Mouse (Mus musculus) forebrain, embryonic 16.5 days (tissue): ENCODE measurements around the gene Adamtsl5. TPM values are rescaled to one million over a fixed set of nuclear protein-coding genes. Genes with fewer than 3 reads are reported as not detected.
A peak's percentile ranks its signal among the peaks of the same experiment; 100 is the strongest.

Experiments
- ATAC-seq: fragments of 200-750 bp; cut with Nextera tagmentation; 2 replicates; pipeline ENCODE4 v1.8.0; 2017; ENCODE audit warnings: mild to moderate bottlenecking, moderate library complexity
- H3K27ac ChIP-seq: fragments of 300-500 bp; sonication (generic); 2 replicates; pipeline ENCODE4 v1.5.1; 2014; ENCODE audit warnings: low read length, control low read depth
- H3K27me3 ChIP-seq: fragments of 300-500 bp; sonication (generic); replicated peaks from 2 replicates; pipeline ENCODE4 v1.6.1; 2014; ENCODE audit warnings: low read length; ENCODE audit not compliant: control insufficient read depth, insufficient read depth
- H3K36me3 ChIP-seq: fragments of 300-500 bp; sonication (generic); 2 replicates; pipeline ENCODE4 v1.6.1; 2014; ENCODE audit not compliant: control insufficient read depth, insufficient read depth
- H3K4me1 ChIP-seq: fragments of 300-500 bp; sonication (generic); replicated peaks from 2 replicates; pipeline ENCODE4 v1.6.1; 2014; ENCODE audit warnings: low read length; ENCODE audit not compliant: control insufficient read depth, insufficient read depth
- H3K4me2 ChIP-seq: fragments of 300-500 bp; sonication (generic); 2 replicates; pipeline ENCODE4 v1.6.1; 2014; ENCODE audit warnings: mild to moderate bottlenecking, low read length, control low read depth
- H3K4me3 ChIP-seq: fragments of 300-500 bp; sonication (generic); replicated peaks from 2 replicates; pipeline ENCODE4 v1.5.1; 2014; ENCODE audit warnings: mild to moderate bottlenecking, low read length, control low read depth
- H3K9ac ChIP-seq: fragments of 300-500 bp; sonication (generic); replicated peaks from 2 replicates; pipeline ENCODE4 v1.6.1; 2014; ENCODE audit warnings: low read depth, low read length, control low read depth
- H3K9me3 ChIP-seq: fragments of 300-500 bp; sonication (generic); 2 replicates; pipeline ENCODE4 v1.6.1; 2016; ENCODE audit warnings: low read length; ENCODE audit not compliant: control insufficient read depth
- WGBS: fragments of 180-500 bp; shearing (Covaris S2); extraction: QIAGEN DNeasy Blood & Tissue Kit; methylation state at CpG from one replicate; pipeline ENCODE4 v1.1.7; 2014; 5-methylcytosine and 5-hydroxymethylcytosine counted together
- polyA plus RNA-seq: library from polyadenylated mRNA; unstranded; fragments of >200 nt; fragmentation: Nextera tagmentation; extraction: Ambion mirVana; gene quantifications from 2 replicates; pipeline ENCODE4 v1.2.1, GENCODE M21; 2015

Gene Adamtsl5
- polyA plus RNA-seq, 1 experiment from 2014 or later: 0.51 TPM

DNA sequence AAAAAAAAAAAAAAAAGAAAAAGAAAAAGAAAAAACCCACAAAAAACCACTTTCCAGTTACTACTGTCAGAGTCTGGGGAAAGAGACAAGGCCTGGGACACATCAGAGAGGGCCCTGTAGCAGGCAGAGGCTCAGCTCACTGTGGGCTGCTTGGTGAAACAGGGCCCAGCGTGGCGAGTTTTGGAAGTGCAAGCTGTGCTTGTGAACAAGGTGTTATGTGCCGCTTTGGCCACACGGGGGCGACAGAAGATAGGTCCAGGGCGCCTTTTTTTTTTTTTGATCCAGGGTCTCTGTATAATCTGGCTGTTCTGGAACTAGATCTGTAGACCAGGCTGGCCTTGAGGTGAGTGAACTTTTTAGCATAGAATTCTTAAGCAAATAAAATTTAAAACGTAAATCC is 27.9 kb upstream of the Adamtsl5 start:
- H3K27ac ChIP-seq: no peak overlapping the region
- H3K9ac ChIP-seq: no peak overlapping the region
- H3K9me3 ChIP-seq: no peaks in the 10 kb centered on the region
- H3K4me1 ChIP-seq: peaks cover 8% of the 10 kb centered on the region; the same call in 1 of the 2 replicates
- H3K36me3 ChIP-seq: peaks cover 14% of the 10 kb centered on the region
- ATAC-seq: peak; percentile 67
- no peak overlapping the region for H3K4me3 ChIP-seq
- no peaks in the 10 kb centered on the region for H3K27me3 ChIP-seq
- H3K4me2 ChIP-seq: no peak overlapping the region
- 3% methylated on average over 7 of the region's 7 CpGs for WGBS

DNA sequence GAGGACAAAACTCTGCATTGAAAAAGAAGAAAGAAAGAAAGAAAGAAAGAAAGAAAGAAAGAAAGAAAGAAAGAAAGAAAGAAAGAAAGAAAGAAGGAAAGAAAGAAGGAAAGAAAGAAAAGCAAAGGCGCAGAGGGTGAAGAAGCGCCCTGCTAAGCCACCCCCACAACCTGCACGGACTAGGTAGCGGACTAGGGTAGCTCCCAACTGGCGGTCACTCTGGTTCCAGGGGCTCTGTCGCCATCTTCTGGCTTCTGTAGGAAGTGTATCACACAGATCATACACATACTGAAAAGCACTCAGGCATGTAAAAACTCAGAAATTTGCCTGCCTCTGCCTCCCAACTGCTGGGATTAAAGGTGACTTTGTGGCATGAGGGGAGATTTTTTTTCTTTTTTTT is 25.9 kb upstream of the Adamtsl5 start:
- no peak overlapping the region for H3K9ac ChIP-seq
- WGBS: 16% methylated on average over 6 of the region's 6 CpGs
- peaks cover 6% of the 10 kb centered on the region; the same call in 1 of the 2 replicates for H3K4me1 ChIP-seq
- no peak overlapping the region for H3K27ac ChIP-seq
- H3K27me3 ChIP-seq: no peaks in the 10 kb centered on the region
- H3K36me3 ChIP-seq: no peaks in the 10 kb centered on the region
- H3K9me3 ChIP-seq: no peaks in the 10 kb centered on the region
- H3K4me3 ChIP-seq: no peak overlapping the region
- no peak for ATAC-seq
- no peak overlapping the region for H3K4me2 ChIP-seq

DNA sequence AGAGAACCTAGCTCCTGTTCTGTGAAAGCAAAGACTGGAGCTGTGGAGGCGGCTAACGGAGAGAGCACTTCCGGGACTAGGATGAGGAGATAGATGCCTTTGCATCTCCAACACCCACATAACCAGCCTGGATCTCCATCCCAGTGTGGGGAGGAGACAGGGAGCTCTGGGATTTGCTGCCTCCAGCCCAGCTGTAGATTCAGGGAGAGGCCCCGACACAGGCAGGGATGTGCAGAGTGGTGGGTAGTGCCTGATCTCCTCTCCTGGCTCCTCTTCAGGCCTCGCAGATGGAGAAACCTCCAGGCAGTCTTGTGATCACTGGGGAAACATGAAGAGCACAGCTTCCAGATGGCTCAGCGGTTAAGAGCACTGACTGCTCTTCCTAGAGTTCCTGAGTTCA is 24.5 kb upstream of the Adamtsl5 start:
- H3K27ac ChIP-seq: no peak overlapping the region
- H3K27me3 ChIP-seq: no peaks in the 10 kb centered on the region
- no peak overlapping the region for H3K4me3 ChIP-seq
- no peak for ATAC-seq
- H3K36me3 ChIP-seq: no peaks in the 10 kb centered on the region
- peaks cover 6% of the 10 kb centered on the region; the same call in 1 of the 2 replicates for H3K4me1 ChIP-seq
- WGBS: 83% methylated on average over 6 of the region's 6 CpGs
- no peaks in the 10 kb centered on the region for H3K9me3 ChIP-seq
- H3K4me2 ChIP-seq: no peak overlapping the region
- H3K9ac ChIP-seq: no peak overlapping the region

DNA sequence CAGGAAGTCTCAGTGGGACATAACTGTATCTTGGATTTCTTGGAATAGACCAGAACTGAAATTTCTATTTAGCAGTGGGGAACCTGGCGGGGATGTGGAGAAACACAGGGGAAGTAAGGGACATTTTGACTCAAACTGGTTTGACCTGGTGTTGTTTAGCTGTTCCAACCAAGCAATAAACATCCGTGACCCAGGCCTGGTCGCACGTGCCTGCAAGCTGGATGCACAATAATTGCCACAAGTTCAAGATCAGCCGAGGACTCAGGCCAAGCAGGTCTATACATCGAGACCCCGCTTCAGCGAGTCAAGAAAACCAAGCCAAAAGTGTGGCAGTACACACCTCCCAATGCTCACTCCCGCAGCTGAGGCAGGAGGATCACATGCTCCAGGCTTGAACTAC is 23.8 kb upstream of the Adamtsl5 start:
- no peak overlapping the region; the same call in 1 of the 2 replicates for H3K9ac ChIP-seq
- 58% methylated on average over 9 of the region's 9 CpGs for WGBS

DNA sequence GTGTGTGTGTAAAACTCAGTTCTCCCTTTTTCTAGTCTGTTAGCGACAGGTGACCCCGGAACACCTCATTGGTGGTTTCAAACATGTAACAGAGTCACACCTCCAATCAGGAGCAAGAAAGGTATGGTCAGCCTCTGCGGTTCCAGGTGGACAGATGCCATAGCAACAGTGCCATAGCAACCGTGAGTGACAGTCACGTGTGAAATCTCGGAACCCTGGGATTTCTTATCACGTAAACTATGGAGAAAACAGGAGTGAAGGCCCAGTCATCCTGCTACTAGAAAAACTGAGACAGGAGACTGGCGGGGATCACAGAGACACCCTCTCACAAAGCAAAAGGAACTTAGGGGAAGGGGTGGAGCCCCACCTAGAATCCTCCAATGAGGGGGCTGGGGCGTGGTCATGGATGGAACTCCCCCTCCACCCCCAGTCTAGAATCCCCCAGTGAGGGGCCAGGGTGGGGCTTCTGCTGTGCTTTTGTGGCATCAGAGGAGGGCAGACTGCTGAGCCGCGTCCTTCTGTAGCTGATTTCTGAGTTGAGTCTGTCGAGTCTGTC is 23.3 kb upstream of the Adamtsl5 start:
- Histone ChIP-seq H3K4me2 (peak overlapping the region; percentile 22), H3K36me3 (no peaks in the 10 kb centered on the region), H3K9me3 (no peaks in the 10 kb centered on the region), H3K4me3 (peak overlapping the region; percentile 11; the same call in 1 of the 2 replicates), H3K27me3 (no peaks in the 10 kb centered on the region), H3K9ac (no peak overlapping the region), H3K27ac (no peak overlapping the region), H3K4me1 (peaks cover 6% of the 10 kb centered on the region; the same call in 1 of the 2 replicates)
- ATAC-seq: peak; percentile 70
- 2% methylated on average over 12 of the region's 12 CpGs for WGBS

More for the DNA sequence above, 23.8 kb upstream of the Adamtsl5 start:
- Histone ChIP-seq H3K4me1 (peaks cover 6% of the 10 kb centered on the region; the same call in 1 of the 2 replicates), H3K27ac (no peak overlapping the region), H3K4me2 (peak overlapping the region; percentile 22; the same call in 1 of the 2 replicates), H3K36me3 (no peaks in the 10 kb centered on the region), H3K27me3 (no peaks in the 10 kb centered on the region), H3K9me3 (no peaks in the 10 kb centered on the region), H3K4me3 (no peak overlapping the region; the same call in 1 of the 2 replicates)
- no peak for ATAC-seq

DNA sequence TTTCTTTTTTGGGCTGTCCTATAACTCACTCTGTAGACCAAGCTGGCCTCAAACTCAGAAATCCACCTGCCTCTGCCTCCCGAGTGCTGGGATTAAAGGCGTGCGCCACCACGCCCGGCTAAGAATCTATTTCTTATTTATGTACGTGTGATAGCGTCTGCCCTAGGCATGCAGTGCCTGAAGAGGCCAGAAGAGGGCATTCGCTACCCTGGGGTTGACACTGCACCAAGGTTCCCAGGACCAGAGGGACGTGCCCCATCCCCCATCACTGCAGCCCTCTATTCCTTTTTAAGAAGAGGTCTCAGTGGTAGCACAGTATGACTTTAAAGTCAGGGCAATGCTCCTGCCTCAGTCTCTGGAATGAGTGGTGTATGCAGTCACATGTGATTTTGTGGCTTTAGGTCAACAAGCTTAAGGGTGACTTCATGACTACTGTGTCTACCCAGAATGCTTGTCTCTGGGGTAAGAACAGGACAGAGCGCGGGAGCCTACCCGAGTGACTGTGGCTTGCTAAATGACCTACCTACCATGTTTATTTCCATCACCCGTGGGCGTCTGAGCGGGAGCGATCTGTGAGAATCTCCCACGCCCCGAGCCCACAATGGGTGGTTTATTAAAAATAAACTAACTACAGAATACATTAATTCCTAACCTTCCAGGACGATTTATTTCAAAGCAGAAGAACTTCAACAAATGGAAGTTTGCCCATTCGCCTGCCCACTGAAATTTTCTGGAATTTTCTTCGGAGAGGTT is 22.0 kb upstream of the Adamtsl5 start:
- no peak overlapping the region for H3K4me2 ChIP-seq
- H3K4me1 ChIP-seq: peaks cover 6% of the 10 kb centered on the region; the same call in 1 of the 2 replicates
- ATAC-seq: no peak
- H3K36me3 ChIP-seq: no peaks in the 10 kb centered on the region
- H3K27ac ChIP-seq: no peak overlapping the region
- H3K27me3 ChIP-seq: 0 out of 2 replicates have a peak, but pooled peaks cover under 1% of the 10 kb centered on the region
- H3K9me3 ChIP-seq: no peaks in the 10 kb centered on the region
- H3K4me3 ChIP-seq: no peak overlapping the region
- no peak overlapping the region for H3K9ac ChIP-seq
- WGBS: 84% methylated on average over 21 of the region's 21 CpGs

DNA sequence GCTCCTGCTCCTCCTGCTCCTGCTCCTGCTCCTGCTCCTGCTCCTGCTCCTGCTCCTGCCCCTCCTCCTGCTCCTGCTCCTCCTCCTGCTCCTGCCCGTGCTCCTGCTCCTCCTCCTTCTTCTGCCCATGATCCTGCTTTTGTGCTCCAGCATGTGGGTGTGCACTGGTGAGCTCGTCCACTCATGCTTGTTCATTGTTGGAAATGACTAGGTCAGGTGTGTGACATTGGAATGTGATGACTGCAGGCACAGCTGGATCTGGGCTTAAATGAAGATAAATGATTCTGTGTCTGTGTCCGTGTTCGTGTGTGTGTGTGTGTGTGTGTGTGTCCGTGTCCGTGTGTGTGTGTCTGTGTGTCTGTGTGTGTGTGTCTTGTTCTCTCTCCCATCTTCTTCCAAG is 20.2 kb upstream of the Adamtsl5 start:
- peaks cover 6% of the 10 kb centered on the region; the same call in 1 of the 2 replicates for H3K4me1 ChIP-seq
- H3K9ac ChIP-seq: no peak overlapping the region
- H3K9me3 ChIP-seq: no peaks in the 10 kb centered on the region
- peaks cover 5% of the 10 kb centered on the region; the same call in 1 of the 2 replicates for H3K27me3 ChIP-seq
- H3K4me2 ChIP-seq: no peak overlapping the region
- no peak overlapping the region for H3K4me3 ChIP-seq
- H3K27ac ChIP-seq: no peak overlapping the region
- ATAC-seq: no peak
- 88% methylated on average over 6 of the region's 6 CpGs for WGBS
- no peaks in the 10 kb centered on the region for H3K36me3 ChIP-seq

DNA sequence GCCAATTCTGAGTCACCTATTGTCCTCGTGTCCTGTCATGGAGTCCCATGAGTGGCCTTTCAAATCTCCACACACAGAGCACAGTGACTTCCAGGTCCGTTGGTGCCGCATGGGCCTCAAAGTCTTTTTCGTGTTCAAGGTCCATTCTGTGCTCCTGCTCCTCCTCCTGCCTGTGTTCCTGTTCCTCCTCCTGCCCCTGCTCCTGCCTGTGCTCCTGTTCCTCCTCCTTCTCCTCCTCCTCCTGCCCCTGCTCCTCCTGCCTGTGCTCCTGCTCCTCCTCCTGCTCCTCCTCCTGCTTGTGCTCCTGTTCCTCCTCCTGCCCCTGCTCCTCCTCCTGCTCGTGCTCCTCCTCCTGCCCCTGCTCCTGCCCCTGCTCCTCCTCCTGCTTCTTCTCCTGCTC is 19.7 kb upstream of the Adamtsl5 start:
- H3K27me3 ChIP-seq: peaks cover 6% of the 10 kb centered on the region; the same call in 1 of the 2 replicates
- H3K27ac ChIP-seq: no peak overlapping the region
- H3K9me3 ChIP-seq: no peaks in the 10 kb centered on the region
- H3K4me3 ChIP-seq: no peak overlapping the region
- ATAC-seq: no peak
- no peak overlapping the region for H3K9ac ChIP-seq
- peaks cover 6% of the 10 kb centered on the region; the same call in 1 of the 2 replicates for H3K4me1 ChIP-seq
- WGBS: 52% methylated on average over 5 of the region's 5 CpGs
- H3K4me2 ChIP-seq: no peak overlapping the region
- no peaks in the 10 kb centered on the region for H3K36me3 ChIP-seq

DNA sequence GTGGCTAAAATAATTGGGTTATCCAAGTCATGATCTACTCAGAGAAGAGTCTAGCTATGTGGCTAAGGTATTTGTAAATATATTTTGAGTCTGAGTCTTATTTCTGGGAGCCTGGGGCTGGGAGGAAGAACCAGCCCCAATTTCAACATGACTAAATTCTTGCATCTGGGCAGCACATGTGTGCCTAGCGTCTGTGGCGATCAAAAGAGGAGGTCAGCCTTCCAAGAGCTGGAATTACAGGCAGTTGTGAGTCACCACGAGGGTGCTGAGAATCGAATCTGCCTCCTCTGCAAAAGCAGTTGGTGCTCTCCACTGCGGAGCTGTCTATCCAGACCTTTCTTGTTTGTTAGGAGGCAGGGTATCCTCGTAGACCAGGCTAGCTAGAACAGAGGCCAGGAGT is 17.5 kb upstream of the Adamtsl5 start:
- no peaks in the 10 kb centered on the region for H3K4me1 ChIP-seq
- no peak overlapping the region for H3K4me3 ChIP-seq
- H3K4me2 ChIP-seq: no peak overlapping the region
- 71% methylated on average over 6 of the region's 6 CpGs for WGBS
- no peaks in the 10 kb centered on the region; the same call in 1 of the 2 replicates for H3K9me3 ChIP-seq
- no peak overlapping the region for H3K27ac ChIP-seq
- no peak for ATAC-seq
- no peak overlapping the region for H3K9ac ChIP-seq
- no peaks in the 10 kb centered on the region for H3K36me3 ChIP-seq
- H3K27me3 ChIP-seq: peaks cover 8% of the 10 kb centered on the region; the same call in 1 of the 2 replicates
